Mouse (Mus musculus): ENCODE results near the gene Rrn3. TPM values are rescaled to one million over a fixed set of nuclear protein-coding genes. Genes with fewer than 3 reads are reported as not detected.

Gene Rrn3
- polyA plus RNA-seq, 2 experiments = 24.2 to 43.1 TPM

GRCm38 (mm10) chr16:13830444-13830843, 49.9 kb downstream of the Rrn3 start:
- Histone ChIP-seq H3K4me2 (replicated peaks; ENCODE audit: low read depth, low read length, severe bottlenecking) (no peak overlapping the region), H3K36me3 (ENCODE audit: control insufficient read depth, insufficient read depth, low read length) (peaks cover 85% of the 10 kb centered on the region), H3K9ac (ENCODE audit: low read depth, low read length, severe bottlenecking) (no peak overlapping the region), H3K4me1 (ENCODE audit: control insufficient read depth, insufficient read depth, low read length) (no peaks in the 10 kb centered on the region), H3K4me3 (replicated peaks; ENCODE audit: low read length) (no peak overlapping the region), H3K9me3 (ENCODE audit: control insufficient read depth, low read length) (no peaks in the 10 kb centered on the region), H3K27ac (replicated peaks; ENCODE audit: low read depth, low read length) (no peak overlapping the region), H3K27me3 (ENCODE audit: control insufficient read depth, insufficient read depth, low read length) (no peaks in the 10 kb centered on the region)
- DNase-seq (ENCODE audit: low spot score) (no peak), ATAC-seq (ENCODE audit: low FRiP score, low read depth) (no peak)
- TF ChIP-seq POLR2A (IDR thresholded peaks at IDR 0.05; ENCODE audit: borderline replicate concordance, extremely low read depth, insufficient read depth, insufficient read length) = no peak
- 89% methylated on average over 10 of the region's 10 CpGs for WGBS

GRCm38 (mm10) chr16:13831606-13832005, 51.1 kb downstream of the Rrn3 start:
- Histone ChIP-seq H3K4me2 (replicated peaks; ENCODE audit: low read depth, low read length, severe bottlenecking) (no peak overlapping the region), H3K36me3 (ENCODE audit: control insufficient read depth, insufficient read depth, low read length) (peaks cover 96% of the 10 kb centered on the region)

GRCm38 (mm10) chr16:13834382-13834781, 53.9 kb downstream of the Rrn3 start:
- no peak overlapping the region for H3K4me3 ChIP-seq (replicated peaks; ENCODE audit: low read length)
- H3K9ac ChIP-seq (ENCODE audit: low read depth, low read length, severe bottlenecking) = no peak overlapping the region
- peaks cover 99% of the 10 kb centered on the region for H3K36me3 ChIP-seq (ENCODE audit: control insufficient read depth, insufficient read depth, low read length)
- no peaks in the 10 kb centered on the region for H3K27me3 ChIP-seq (ENCODE audit: control insufficient read depth, insufficient read depth, low read length)
- TF ChIP-seq POLR2A (IDR thresholded peaks at IDR 0.05; ENCODE audit: borderline replicate concordance, extremely low read depth, insufficient read depth, insufficient read length) = no peak
- ATAC-seq (ENCODE audit: low FRiP score, low read depth) (no peak), DNase-seq (ENCODE audit: low spot score) (no peak)
- H3K4me1 ChIP-seq (ENCODE audit: control insufficient read depth, insufficient read depth, low read length) = no peaks in the 10 kb centered on the region
- no peaks in the 10 kb centered on the region for H3K9me3 ChIP-seq (ENCODE audit: control insufficient read depth, low read length)
- WGBS = 98% methylated on average over 5 of the region's 5 CpGs
- H3K27ac ChIP-seq (replicated peaks; ENCODE audit: low read depth, low read length) = no peak overlapping the region
- no peak overlapping the region for H3K4me2 ChIP-seq (replicated peaks; ENCODE audit: low read depth, low read length, severe bottlenecking)

More at GRCm38 (mm10) chr16:13831606-13832005, 51.1 kb downstream of the Rrn3 start:
- Histone ChIP-seq H3K27me3 (ENCODE audit: control insufficient read depth, insufficient read depth, low read length) (no peaks in the 10 kb centered on the region), H3K9me3 (ENCODE audit: control insufficient read depth, low read length) (no peaks in the 10 kb centered on the region), H3K4me1 (ENCODE audit: control insufficient read depth, insufficient read depth, low read length) (no peaks in the 10 kb centered on the region), H3K9ac (ENCODE audit: low read depth, low read length, severe bottlenecking) (no peak overlapping the region), H3K4me3 (replicated peaks; ENCODE audit: low read length) (no peak overlapping the region), H3K27ac (replicated peaks; ENCODE audit: low read depth, low read length) (no peak overlapping the region)
- TF ChIP-seq POLR2A (IDR thresholded peaks at IDR 0.05; ENCODE audit: borderline replicate concordance, extremely low read depth, insufficient read depth, insufficient read length) = no peak
- DNase-seq (ENCODE audit: low spot score) (no peak), ATAC-seq (ENCODE audit: low FRiP score, low read depth) (no peak)
- 89% methylated on average over 5 of the region's 5 CpGs for WGBS

GRCm38 (mm10) chr16:13840056-13840455, 59.5 kb downstream of the Rrn3 start:
- WGBS = 90% methylated on average over 7 of the region's 7 CpGs
- peaks cover 92% of the 10 kb centered on the region for H3K36me3 ChIP-seq (ENCODE audit: control insufficient read depth, insufficient read depth, low read length)

GRCm38 (mm10) chr16:13840956-13841355, 60.4 kb downstream of the Rrn3 start:
- H3K9me3 ChIP-seq (ENCODE audit: control insufficient read depth, low read length) = no peaks in the 10 kb centered on the region
- no peak overlapping the region for H3K9ac ChIP-seq (ENCODE audit: low read depth, low read length, severe bottlenecking)
- no peak for ATAC-seq (ENCODE audit: low FRiP score, low read depth)
- WGBS = 87% methylated on average over 3 of the region's 3 CpGs
- DNase-seq (ENCODE audit: low spot score) = no peak
- no peaks in the 10 kb centered on the region for H3K4me1 ChIP-seq (ENCODE audit: control insufficient read depth, insufficient read depth, low read length)
- H3K4me3 ChIP-seq (replicated peaks; ENCODE audit: low read length) = no peak overlapping the region
- TF ChIP-seq POLR2A (IDR thresholded peaks at IDR 0.05; ENCODE audit: borderline replicate concordance, extremely low read depth, insufficient read depth, insufficient read length) = no peak
- H3K36me3 ChIP-seq (ENCODE audit: control insufficient read depth, insufficient read depth, low read length) = peaks cover 89% of the 10 kb centered on the region
- H3K27ac ChIP-seq (replicated peaks; ENCODE audit: low read depth, low read length) = no peak overlapping the region
- H3K4me2 ChIP-seq (replicated peaks; ENCODE audit: low read depth, low read length, severe bottlenecking) = no peak overlapping the region
- H3K27me3 ChIP-seq (ENCODE audit: control insufficient read depth, insufficient read depth, low read length) = no peaks in the 10 kb centered on the region

More at GRCm38 (mm10) chr16:13840056-13840455, 59.5 kb downstream of the Rrn3 start:
- H3K9me3 ChIP-seq (ENCODE audit: control insufficient read depth, low read length) = no peaks in the 10 kb centered on the region
- no peak overlapping the region for H3K9ac ChIP-seq (ENCODE audit: low read depth, low read length, severe bottlenecking)
- no peak overlapping the region for H3K4me2 ChIP-seq (replicated peaks; ENCODE audit: low read depth, low read length, severe bottlenecking)
- no peak for ATAC-seq (ENCODE audit: low FRiP score, low read depth)
- no peaks in the 10 kb centered on the region for H3K27me3 ChIP-seq (ENCODE audit: control insufficient read depth, insufficient read depth, low read length)
- DNase-seq (ENCODE audit: low spot score) = no peak
- no peak for TF ChIP-seq POLR2A (IDR thresholded peaks at IDR 0.05; ENCODE audit: borderline replicate concordance, extremely low read depth, insufficient read depth, insufficient read length)
- no peaks in the 10 kb centered on the region for H3K4me1 ChIP-seq (ENCODE audit: control insufficient read depth, insufficient read depth, low read length)
- H3K27ac ChIP-seq (replicated peaks; ENCODE audit: low read depth, low read length) = no peak overlapping the region
- no peak overlapping the region for H3K4me3 ChIP-seq (replicated peaks; ENCODE audit: low read length)

GRCm38 (mm10) chr16:13845031-13845430, 64.5 kb downstream of the Rrn3 start:
- WGBS = 95% methylated on average over 5 of the region's 5 CpGs
- Histone ChIP-seq H3K36me3 (ENCODE audit: control insufficient read depth, insufficient read depth, low read length) (peaks cover 78% of the 10 kb centered on the region), H3K27me3 (ENCODE audit: control insufficient read depth, insufficient read depth, low read length) (no peaks in the 10 kb centered on the region), H3K4me2 (replicated peaks; ENCODE audit: low read depth, low read length, severe bottlenecking) (no peak overlapping the region), H3K4me1 (ENCODE audit: control insufficient read depth, insufficient read depth, low read length) (no peaks in the 10 kb centered on the region), H3K27ac (replicated peaks; ENCODE audit: low read depth, low read length) (no peak overlapping the region), H3K4me3 (replicated peaks; ENCODE audit: low read length) (no peak overlapping the region), H3K9me3 (ENCODE audit: control insufficient read depth, low read length) (no peaks in the 10 kb centered on the region), H3K9ac (ENCODE audit: low read depth, low read length, severe bottlenecking) (no peak overlapping the region)
- ATAC-seq (ENCODE audit: low FRiP score, low read depth) (no peak), DNase-seq (ENCODE audit: low spot score) (no peak)
- TF ChIP-seq POLR2A (IDR thresholded peaks at IDR 0.05; ENCODE audit: borderline replicate concordance, extremely low read depth, insufficient read depth, insufficient read length) = no peak

Data from limb, embryonic 14.5 days (tissue).